Mouse (Mus musculus) v-Abl transformed pro-B cells (cell line): ENCODE results near the gene Atg7.
"Not testable (repeated sequence)": the region's sequence is repeated elsewhere in the genome, so short reads cannot be mapped to it uniquely, and the experiment has no call there.

Source experiments
- in situ Hi-C, 2 experiments: fragments of 400-800 bp; cut with MboI; formaldehyde crosslinking; loops; one replicate each; pipeline ENCODE4 v1.15.1; 2025; ENCODE audit not compliant: unreplicated experiment in 2 of 2

The Atg7 gene

DNA sequence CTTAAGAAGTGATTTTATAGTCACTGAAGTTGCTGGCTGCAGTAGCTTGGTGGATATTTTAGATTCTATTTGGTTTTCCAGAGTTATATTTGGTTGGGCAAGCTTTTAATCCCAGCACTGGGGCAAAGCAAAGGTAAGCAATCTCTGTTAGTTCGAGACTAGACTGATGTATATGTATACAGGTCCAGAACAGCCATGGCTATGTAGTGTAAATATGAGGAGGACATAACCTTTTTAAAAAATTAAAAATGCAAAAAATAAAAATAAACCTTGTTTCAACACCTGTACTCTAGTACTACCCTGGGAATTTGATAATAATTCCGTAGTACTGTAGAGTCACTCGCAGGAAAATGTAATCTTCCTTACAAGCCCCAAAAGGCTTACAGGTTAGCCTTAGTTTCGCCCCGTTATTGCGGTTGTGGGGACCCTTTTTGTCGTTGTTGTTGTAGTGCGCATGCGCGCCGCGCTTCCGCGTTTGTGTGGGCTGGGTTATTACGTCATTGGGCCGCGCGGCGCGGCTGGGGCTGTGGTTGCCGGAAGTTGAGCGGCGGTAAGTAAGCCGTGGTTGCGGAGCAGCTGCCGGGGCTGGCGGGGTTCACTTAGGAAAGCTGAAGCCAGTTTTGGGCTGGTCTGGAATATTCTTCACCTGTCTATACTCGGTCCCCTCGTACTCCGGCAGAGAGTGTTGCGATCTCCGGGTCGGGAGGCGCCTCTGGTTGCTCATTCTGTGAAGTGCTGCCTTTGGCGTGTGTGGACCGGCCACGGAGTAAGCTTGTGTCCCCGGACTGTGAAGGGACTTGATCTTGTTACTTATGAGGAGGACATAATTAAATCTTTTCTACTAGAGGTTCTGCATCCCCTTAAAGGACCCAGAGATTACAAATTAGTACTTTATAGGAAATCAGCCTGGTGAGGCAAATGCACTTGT is at the start of gene Atg7:
Atg7 (plus strand) TSS at position 497 of the 928 bp plus-strand sequence.
- in situ Hi-C loops = loop anchor here in 1 of 2 experiments (10.0 kb wide), 1 partner anchor 132 kb away; no protein-coding TSS in a partner anchor

DNA sequence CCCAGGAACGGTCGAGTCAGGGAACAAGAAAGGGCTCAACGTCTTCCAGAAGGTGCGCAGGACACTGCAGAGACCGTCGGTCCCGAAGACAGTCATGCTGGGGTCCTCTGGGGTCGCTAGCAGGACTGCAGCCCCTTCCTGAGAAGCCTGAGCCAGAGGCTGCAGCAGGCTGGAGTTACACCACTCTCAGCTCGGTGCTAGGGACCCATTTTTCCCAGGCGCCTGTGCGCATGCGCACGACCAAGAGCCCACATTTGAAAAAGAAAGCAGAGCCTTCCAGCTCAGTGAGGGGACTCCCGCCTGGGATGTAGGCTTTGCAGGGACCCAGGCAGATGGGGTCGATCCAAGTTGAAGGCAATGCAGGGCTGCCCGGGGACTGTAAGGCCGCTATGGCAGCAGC is 28.8 kb upstream of the Atg7 start:
- in situ Hi-C loops = not testable (repeated sequence)

DNA sequence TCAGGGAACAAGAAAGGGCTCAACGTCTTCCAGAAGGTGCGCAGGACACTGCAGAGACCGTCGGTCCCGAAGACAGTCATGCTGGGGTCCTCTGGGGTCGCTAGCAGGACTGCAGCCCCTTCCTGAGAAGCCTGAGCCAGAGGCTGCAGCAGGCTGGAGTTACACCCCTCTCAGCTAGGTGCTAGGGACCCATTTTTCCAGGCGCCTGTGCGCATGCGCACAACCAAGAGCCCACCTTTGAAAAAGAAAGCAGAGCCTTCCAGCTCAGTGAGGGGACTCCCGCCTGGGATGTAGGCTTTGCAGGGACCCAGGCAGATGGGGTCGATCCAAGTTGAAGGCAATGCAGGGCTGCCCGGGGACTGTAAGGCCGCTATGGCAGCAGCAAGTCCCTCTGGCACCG is 9.0 kb upstream of the Atg7 start:
- in situ Hi-C loops = not testable (repeated sequence)

DNA sequence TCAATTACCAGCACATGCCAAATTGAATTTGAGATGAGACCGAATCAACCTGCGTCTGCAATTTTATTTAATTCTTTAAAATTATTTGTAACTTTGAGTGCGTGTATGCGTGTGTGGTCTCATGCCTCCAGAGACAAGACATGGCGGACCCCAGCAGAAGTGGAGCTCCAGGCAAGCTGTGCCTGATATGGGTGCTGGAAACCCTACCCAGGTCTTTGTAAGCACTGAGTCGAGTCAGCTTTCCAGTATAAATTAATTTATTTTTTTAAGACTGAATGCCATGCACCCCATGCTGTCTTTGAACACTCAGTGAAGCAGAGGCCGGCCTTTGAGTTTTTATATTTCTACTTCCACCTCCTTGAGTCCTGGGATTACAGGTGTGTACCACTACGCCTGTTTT is 819 bp downstream of the Atg7 start:
- in situ Hi-C loops = loop anchor here in 1 of 2 experiments (10.0 kb wide), 1 partner anchor 131 kb away; no protein-coding TSS in a partner anchor

DNA sequence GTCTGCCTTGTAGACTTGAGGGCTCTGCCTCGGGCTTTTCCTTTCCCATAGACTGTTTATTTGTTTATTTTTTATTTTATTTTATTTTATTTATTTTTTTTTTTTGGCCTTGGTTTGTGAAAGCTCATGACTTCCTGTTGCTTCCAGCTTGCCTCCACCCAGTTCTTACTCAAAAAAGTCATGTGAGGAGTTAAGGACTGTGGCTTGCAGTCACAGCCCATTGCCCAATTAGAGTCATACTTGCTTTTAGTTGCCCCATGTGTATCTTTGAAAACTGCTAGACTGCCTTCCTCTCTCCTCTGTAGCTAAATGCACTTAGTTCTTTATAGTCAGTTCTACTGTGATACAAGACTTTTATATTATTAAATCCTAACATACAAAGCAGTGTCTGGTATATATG is 1.6 kb downstream of the Atg7 start:
- in situ Hi-C loops = loop anchor here in 1 of 2 experiments (10.0 kb wide), 1 partner anchor 130 kb away; no protein-coding TSS in a partner anchor

DNA sequence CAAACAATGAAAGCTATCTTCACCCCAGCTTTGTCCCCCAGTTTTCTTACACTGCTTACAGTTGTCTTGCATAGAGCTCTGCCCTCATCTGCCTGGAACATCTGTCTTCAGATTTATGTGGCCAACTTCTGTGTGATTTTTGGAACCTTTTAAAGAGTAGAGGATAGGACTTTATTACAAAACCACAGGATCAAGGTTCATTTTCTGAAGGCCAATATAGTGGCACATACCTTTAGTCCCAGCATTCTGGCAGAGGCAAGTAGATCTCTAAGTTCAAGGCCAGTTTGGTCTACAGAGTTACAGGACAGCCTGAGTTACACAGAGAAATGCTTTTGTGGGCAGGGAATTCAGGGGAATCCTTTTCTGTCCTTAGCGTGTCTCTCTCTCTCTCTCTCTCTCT is 3.3 kb downstream of the Atg7 start:
- in situ Hi-C loops = loop anchor here in 1 of 2 experiments (10.0 kb wide), 1 partner anchor 129 kb away; no protein-coding TSS in a partner anchor

DNA sequence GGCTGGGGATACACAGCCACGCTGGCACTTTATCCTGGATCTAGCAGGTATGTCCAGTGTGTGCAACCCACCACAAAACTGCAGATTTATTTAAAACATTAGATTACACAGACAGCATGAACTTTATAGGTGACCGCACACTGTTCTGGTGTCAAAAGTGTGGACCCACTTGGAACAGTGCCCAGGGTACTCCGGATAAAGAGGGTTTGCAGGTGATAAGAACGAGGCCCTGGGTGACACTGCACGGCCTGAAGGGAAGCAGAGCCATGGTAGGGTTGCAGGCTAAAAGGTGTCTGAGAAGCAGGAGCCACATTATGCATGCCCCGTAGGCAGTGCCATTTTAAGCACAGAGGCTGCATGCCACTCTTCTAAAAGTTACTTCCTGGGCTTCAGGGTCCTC is 4.1 kb downstream of the Atg7 start:
- in situ Hi-C loops = loop anchor here in 1 of 2 experiments (10.0 kb wide), 1 partner anchor 128 kb away; no protein-coding TSS in a partner anchor

DNA sequence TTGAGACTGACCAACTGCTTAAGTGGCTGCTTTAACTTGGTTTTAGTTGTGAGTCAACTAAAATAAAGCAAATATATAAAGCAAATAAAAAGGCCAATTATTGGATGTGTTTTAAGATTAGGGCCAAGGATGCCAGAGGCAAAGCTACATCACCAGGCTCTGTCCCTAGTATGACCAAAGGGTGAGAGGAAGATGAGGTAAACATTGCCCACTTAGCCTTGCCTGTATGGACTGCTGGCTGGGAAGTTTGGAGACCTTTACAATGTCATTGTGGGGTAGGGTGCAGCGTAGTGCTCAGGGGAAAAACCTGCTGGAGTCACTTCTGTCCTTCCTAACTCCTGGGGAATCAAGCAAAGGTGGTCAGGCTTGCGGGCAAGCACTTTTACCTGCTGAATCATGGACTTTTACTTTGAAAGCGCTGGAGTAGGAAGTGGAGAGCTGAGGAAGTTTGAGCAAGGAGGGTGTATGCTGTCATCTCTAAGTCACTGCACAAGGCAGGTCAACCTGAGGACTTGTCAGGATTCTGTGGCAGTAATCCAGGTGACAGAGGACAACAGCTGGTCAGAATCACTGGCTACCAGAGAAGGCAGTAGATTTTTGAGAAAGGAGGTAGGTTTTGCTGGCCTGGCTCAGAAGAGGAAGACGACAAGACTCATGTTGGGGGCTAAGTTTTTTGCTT is 5.6 kb downstream of the Atg7 start:
- in situ Hi-C loops = loop anchor here in 1 of 2 experiments (10.0 kb wide), 1 partner anchor 126 kb away; no protein-coding TSS in a partner anchor

DNA sequence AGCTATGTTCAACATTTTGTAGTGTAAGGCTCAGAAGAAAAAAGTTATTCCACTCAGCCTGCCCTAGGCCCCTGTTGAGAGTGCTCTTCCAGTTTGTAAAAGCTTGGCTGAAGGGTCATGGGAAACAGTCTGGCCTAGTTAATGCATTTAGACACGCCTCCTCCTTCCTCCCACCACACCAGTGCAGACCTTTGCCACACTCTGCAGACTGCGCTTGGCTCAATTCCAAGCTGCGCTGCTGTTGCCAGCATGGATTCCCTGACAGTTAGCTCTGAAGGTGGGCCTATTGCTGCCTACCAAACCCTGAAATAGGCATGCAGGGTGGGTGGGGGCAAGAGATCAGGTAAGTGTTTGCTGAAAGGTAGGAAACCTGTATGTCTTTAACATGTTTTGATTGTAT is 9.3 kb downstream of the Atg7 start:
- in situ Hi-C loops = no loop called here

DNA sequence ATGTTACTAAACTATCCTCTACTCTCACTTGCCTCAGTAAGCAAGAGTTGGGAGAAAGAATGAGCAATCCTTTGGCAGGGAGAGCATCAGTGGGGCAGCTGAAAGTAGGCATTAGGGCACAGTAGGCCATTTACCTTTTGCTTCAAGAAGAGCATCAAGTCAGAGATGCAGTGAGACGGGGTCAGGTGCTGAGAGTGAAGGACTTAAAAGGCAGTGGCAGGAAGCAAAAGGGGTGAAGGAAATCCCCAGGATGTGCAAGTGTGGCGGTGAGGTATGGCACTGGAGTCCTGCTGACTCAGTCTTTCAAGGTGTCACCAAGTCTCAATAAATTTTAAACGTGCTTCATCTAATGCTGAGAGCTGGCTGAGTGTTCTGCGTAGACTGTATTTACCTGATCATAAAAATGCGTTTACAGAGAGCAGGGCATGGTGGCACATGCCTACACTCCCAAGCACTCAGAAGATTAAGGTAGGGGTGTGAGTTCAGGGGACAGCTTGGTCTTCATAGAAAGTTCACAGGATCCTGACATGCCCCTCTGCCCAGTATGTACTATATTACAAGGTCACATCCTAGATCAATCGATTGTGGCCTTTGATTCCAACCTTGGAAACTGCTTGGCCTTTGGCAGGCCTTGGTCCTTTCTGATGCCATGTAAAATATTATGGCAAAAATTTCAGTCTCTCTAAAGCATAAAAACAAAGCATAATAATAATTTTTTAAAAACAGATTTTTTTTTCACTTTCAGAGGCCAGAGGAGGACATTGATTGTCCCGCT is 14.1 kb downstream of the Atg7 start:
- in situ Hi-C loops = no loop called here

DNA sequence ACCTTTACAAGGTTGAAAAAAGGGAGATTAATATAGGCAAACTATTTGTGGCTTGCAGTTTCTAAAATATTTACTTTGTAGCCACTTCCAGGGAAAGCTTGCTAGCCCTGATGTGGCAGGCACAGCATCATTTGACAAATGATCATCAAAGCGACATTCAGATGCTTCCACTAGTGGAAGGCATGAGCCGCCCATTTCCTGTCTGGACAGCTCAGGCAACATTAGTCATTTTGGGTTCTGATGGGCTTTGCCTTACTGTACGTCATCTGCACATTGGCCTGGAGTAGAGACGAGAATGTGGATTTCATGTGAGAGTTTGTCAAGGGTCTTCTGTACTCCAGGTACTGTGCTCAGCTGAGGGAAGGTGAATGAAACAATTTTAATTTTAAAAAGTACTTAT is 14.9 kb downstream of the Atg7 start:
- in situ Hi-C loops = no loop called here

DNA sequence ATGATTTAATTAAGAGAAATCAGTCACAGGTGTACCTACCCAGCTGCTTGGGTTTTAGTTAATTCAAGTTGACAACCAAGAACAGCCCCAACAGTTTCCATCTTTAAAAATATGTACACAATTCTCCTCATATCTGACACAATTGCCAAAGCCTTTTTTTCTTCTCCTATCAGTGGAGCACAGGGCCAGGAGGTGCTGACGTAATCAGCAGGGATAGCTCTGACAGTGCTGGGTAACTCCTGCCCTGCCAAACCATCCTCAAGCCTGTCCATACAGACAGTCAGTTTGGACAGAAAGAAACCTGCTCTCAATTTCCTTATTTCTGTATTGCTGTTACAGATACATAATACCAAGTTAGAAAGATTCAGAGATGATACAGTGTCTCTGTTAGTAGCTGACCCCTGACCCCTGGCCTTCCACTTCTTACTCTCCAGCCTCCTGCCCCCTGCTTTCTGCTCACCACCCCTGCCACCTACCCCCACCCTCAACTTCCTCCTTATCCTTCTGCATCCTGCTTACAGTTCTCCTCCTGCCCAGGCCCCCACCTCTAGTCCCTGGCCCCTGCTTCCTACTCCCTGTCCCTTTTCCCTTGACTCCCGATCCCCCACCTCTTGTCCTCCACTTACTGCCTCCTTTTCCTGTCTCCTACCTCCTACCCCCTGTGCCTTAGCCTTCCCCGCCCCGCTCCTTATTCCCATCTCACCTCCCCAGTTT is 16.5 kb downstream of the Atg7 start:
- in situ Hi-C loops = no loop called here

DNA sequence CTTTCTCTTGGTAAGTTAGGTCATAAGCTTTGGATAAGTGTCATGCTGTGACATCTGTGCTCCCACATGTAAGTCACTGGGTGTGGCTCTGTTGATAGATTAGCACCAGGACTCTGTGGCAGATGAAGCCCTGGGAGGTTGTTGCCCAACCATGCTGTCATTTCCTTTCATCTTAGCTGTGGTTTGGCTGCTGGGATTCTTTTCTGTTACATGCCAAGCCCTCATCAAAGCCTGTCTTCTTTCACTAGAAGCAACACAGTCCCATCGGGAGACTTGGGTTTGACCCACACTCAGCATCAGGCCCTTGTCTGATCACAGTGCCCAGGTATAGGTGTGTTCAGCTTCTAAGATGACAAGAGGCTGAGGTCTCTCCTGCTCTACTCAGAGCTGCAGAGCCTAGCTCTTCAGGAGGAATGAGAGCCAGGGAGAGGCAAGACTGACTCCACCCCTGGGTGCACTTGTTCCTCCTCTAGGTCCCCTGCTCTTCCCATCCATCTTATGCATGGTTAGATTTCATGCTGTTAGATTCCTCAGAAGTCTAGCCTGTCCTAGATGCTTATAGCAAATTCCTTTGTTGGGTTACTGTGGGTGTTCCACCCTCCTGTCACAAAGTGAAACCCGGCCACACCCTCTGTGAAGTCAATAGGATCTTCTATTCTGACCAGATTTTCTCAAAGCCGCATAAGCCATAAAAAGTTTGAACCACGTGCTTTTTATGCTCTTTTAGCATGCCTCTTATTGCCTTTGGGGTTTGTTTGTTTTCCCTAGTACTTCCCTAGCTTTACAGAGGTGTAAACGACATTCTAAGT is 17.3 kb downstream of the Atg7 start:
- in situ Hi-C loops = no loop called here

DNA sequence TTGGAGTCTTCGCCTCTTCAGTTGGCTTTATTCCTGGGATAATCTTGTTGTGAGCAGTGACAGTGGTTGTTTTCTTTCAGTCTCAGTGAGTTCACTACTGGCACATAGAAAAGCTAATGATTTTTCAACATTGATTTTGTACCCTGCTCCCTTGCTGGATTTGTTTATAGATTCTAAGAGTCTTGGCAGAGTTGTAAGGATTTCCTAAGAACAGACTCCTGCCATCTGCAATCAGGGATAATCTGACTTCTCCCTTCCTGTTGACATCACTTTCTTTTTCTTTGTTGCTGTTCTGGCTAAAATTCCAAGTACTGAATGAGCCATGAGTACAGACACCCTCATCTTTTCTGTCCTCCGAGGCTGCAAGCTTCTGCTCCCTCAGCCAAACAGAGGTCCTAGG is 20.8 kb downstream of the Atg7 start:
- in situ Hi-C loops = no loop called here

DNA sequence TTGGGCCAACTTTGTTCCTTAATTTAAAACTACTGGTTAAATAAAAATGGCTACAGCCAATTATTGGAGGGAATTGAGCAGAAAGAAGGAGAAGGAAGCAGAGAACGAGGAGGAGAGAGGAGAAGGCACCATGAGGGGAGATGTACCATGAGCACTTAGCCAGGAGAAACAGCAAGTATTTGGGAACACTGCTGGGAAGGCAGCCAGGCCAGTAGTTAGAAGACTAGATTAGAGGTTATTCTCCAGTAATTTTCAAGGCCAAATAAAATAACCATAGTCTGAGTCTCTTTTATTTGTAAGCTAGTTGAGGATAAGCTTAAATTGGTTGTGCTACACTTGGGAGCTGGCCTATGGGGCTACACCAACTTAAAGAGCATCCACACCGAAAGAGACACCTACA is 21.8 kb downstream of the Atg7 start:
- in situ Hi-C loops = no loop called here

DNA sequence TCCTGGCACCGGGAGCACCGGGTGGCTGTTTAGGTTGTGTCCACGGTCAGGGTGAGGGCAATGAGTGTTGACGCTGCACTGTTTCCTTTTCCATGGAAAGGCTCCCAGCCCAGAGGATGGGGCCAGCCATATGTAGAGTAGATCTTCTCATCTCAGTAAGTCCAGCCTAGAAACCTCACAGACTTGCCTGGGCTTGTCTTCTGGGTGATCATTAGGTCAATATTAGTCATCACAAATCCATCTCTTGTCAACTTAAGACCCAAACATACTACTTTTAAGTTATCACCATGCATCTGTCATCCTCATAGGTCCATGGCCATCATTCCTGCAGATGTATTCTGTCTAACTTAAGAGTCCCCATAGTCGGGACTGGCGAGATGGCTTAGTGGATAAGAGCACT is 24.6 kb downstream of the Atg7 start:
- in situ Hi-C loops = no loop called here

DNA sequence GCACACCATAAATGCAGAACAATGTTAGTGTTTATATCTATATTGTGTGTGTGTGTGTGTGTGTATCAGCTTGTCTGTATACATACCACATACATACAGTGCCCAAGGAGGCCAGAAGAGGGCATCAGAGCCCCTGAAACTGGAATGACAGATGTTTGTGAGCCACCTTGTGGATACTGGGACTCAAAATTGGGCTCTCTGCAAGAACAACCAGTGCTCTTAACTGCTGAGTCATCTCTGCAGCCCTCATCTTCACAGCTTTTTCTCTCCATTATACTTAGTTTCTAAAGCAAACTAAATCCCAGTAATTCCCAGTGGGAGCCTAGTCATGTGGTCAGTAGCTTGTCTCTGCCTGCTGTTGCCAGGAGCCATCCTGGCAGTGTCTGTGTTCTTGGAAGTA is 31.9 kb downstream of the Atg7 start:
- in situ Hi-C loops = loop anchor here in 1 of 2 experiments (25.0 kb wide), 1 partner anchor 912 kb away; no protein-coding TSS in a partner anchor

DNA sequence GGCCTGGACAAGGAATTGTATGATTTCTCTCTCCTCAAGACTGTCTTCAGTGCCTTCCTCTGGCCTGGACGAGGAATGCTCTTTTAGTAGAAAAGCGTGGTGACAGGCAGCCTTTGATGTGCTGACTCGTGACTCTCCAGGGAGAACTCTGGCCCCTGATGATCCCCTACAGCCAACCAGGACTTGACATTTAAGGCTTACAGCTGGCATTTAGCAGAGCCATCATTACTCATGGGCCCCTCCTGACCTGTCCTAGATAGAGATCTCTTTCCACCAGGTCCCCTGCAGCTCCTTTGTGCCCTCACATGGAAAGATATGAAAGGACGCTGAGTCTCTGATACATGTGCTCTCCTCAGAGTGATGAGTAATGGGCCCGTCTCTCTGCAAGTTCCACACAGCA is 33.2 kb downstream of the Atg7 start:
- in situ Hi-C loops = loop anchor here in 1 of 2 experiments (25.0 kb wide), 1 partner anchor 914 kb away; no protein-coding TSS in a partner anchor
